Mouse (Mus musculus): Measurements from ENCODE around the gene Olfr805.

Olfr805 gene

GRCm38 (mm10) chr10:129729275-129729674, at the start of gene Olfr805:
TSS of gene Olfr805 (minus strand) at chr10:129729375.
- no peak for DNase-seq (ENCODE audit: extremely low read depth, insufficient read length, low spot score)

DNA sequence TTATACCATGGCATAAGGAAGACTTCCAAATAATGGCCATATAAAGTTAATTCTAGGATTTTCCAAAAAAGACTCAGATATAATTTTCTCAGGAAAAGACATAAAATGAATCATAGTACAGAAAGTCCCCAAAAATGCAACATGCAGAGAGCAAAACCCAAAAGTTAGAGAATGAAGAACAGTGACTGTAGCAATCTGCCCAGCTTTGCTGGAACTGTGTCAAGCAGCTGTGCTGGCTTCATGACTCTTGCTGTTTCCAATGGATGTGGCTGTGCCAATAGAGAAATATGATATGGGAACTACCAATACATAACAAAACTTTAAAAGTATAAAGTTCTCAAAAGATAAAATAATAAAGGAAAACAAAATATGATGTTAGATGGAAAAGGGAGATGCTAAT, 48.9 kb upstream of the Olfr805 start:
- DNase-seq (ENCODE audit: extremely low read depth, insufficient read length, low spot score), result no peak

DNA sequence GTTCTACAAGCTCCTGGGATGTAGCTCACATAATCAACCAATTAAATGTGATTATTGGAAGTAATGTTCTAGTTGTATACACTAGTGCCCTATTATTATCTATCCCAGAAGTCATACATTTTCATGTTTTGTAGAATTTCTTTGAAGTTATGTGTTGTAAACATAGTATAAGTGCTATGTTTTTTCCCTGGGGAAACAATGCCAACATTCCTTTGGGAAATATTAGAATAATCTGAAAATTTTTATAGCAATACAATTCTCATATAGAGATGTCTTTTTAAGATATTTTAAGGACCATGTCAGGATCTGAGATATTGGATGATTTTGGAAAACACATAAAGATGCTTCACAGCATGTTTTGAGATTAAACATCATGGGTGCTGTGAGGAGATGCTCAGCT, 45.2 kb upstream of the Olfr805 start, which contains the start of gene Olfr809:
Gene Olfr809 (plus strand): TSS at position 301 of the 400 bp plus-strand sequence.
- DNase-seq (ENCODE audit: extremely low read depth, insufficient read length, low spot score), result no peak

- DNase-seq (ENCODE audit: extremely low read depth, insufficient read length, low spot score), result no peak
These were observed 36.0 kb upstream of the Olfr805 start, which contains the start of gene Olfr808 for GRCm38 (mm10) chr10:129765182-129765581. TSS of gene Olfr808 (plus strand) at chr10:129765482.

DNA sequence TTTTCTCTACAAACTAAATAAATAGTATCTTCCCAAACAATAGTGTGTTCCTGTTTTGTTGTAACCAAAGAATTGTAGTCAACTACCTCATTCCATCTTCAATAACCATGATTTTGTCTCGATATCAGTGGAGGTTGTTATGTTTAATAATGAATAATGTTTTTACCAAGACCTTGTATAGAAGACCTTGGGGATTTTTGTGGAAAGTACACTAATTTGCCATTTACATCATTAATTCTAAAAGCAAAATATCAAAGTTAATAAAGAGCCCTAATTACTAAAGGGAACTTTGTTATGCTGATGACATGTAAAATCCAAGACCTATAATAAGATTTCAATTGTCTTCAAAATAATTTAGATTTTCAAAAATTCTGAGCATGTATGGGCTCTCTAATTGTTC, 28.5 kb upstream of the Olfr805 start, which contains the start of gene Olfr807:
Gene Olfr807 (minus strand): TSS at position 101 of the 400 bp plus-strand sequence.
- DNase-seq (ENCODE audit: extremely low read depth, insufficient read length, low spot score), result no peak

DNA sequence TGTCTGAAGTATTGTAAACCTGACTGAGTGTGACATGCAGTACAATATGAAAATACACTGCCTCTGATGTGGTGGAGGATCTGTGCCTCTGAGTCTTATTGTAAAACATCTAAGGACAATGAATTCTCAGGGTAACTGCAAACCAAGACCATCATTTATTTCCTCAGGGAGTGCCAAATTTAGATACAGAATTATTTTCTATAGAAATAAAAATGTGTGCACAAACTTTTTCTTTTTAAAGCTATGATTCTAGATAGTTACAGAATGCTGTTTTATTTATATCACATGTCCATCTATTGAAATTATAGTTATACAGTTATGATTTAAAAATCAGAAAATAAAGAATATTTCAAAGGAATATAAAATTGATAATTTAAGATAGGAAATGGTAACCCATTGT, 12.6 kb upstream of the Olfr805 start, which contains the start of gene Olfr806:
Gene Olfr806 (minus strand): TSS at position 101 of the 400 bp plus-strand sequence.
- DNase-seq (ENCODE audit: extremely low read depth, insufficient read length, low spot score), result no peak

GRCm38 (mm10) chr10:129702910-129703309, 26.3 kb downstream of the Olfr805 start, which contains the start of gene Olfr804:
TSS of gene Olfr804 (plus strand) at chr10:129703210.
- DNase-seq (ENCODE audit: extremely low read depth, insufficient read length, low spot score), result no peak

- DNase-seq (ENCODE audit: extremely low read depth, insufficient read length, low spot score), result no peak
These were observed 35.0 kb downstream of the Olfr805 start, which contains the start of gene Olfr803 for GRCm38 (mm10) chr10:129694186-129694585. TSS of gene Olfr803 (minus strand) at chr10:129694286.

- DNase-seq (ENCODE audit: extremely low read depth, insufficient read length, low spot score), result no peak
These were observed 41.1 kb downstream of the Olfr805 start, which contains the start of gene Olfr802 for GRCm38 (mm10) chr10:129688069-129688468. TSS of gene Olfr802 (minus strand) at chr10:129688169.

GRCm38 (mm10) chr10:129673765-129674164, 55.4 kb downstream of the Olfr805 start, which contains the start of gene Olfr801:
TSS of gene Olfr801 (minus strand) at chr10:129673865.
- DNase-seq (ENCODE audit: extremely low read depth, insufficient read length, low spot score), result no peak
